Mouse (Mus musculus) embryonic stem cell, embryonic (primary cell): Measurements from ENCODE around the gene Psenen.

Experiments used
- CTCF ChIA-PET, 4 experiments: fragments of 300-600 bp in 2 of 4; fragments of 350-600 bp in 2 of 4; sonication (Branson Sonifier 250); formaldehyde crosslinking; loops; one replicate each; lab custom pipeline; 2022; ENCODE audit warnings: inconsistent platforms in 2 of 4; lab: Charles Lee
- POLR2A ChIA-PET, 4 experiments: fragments of 300-600 bp in 2 of 4; fragments of 350-600 bp in 2 of 4; sonication (Branson Sonifier 250); formaldehyde crosslinking; loops; one replicate each; lab custom pipeline; 2022; ENCODE audit warnings: antibody characterized with exemption in 4 of 4, inconsistent platforms in 1 of 4; lab: Charles Lee

Psenen gene

DNA sequence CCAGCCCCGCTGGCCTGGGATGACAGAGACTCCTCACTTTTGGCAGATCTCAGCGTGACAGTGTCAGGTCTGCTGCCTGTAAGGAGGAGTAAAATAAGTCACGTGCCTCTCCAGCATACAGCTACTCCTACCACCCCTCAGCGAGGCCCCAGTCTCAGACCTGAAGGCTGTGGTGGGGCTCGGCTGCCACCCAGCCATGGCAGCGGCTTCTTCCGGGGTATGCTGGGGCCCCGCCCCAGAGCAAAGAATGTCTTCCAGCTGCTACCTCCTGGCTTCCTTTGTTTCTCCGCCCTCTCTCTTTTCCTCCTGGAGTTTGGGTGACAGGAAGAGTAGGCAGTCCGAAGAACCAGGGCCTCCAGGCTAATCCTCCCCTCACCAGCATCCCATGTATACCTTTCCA, 37.5 kb downstream of the Psenen start:
- ChIA-PET POLR2A (interaction anchor here in 2 of 4 experiments (1.3 to 2.7 kb wide), 4 partner anchors 8 to 21 kb away, joined by 3 to 11 read pairs (median 7); no protein-coding TSS in a partner anchor), CTCF (interaction anchor here in 2 of 4 experiments (0.5 to 2.2 kb wide), 3 partner anchors 33 to 311 kb away, joined by 3 to 8 read pairs (median 3); no protein-coding TSS in a partner anchor)

DNA sequence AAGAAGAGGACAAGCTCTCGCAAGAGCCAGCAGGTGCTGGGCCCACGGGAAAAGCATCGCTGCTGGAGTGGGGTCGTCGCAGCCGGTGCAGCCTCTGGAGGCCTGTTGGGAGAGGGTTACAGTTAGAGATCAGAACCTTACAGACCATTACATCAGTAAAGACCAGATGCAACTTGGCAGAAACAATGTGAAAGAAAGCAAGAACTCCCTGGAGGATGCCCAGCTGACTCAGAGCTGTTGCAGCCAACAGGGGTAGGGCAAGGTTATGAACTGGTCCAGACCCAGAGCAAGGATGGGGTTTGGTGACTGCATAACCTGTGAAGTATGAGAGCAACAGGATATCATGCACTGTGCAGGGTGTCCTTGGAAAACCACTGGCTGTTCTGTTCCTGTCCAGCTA, 38.9 kb downstream of the Psenen start:
- CTCF ChIA-PET: interaction anchor here (0.6 to 2.2 kb wide), 6 partner anchors 8 to 89 kb away, joined by 3 to 8 read pairs (median 4); no protein-coding TSS in a partner anchor

GRCm38 (mm10) chr7:30522871-30523270, 40.6 kb downstream of the Psenen start:
- ChIA-PET POLR2A (interaction anchor here in 3 of 4 experiments (0.6 to 1.7 kb wide), 7 partner anchors 8 to 142 kb away, joined by 3 to 6 read pairs (median 3); partner anchors contain the start of genes Haus5 (in 1 of the 3), Hspb6 (in 1 of the 3) and Proser3 (in 1 of the 3)), CTCF (interaction anchor here in 1 of 4 experiments (1.6 kb wide), 1 partner anchor 31 kb away, joined by 6 read pairs; no protein-coding TSS in a partner anchor)

More for the DNA sequence above, 38.9 kb downstream of the Psenen start:
- POLR2A ChIA-PET: interaction anchor here in 3 of 4 experiments (0.6 to 2.0 kb wide), 12 partner anchors 8 to 449 kb away, joined by 3 to 6 read pairs (median 4); partner anchors contain the start of genes Fam187b (in 1 of the 3) and Haus5 (in 1 of the 3)

DNA sequence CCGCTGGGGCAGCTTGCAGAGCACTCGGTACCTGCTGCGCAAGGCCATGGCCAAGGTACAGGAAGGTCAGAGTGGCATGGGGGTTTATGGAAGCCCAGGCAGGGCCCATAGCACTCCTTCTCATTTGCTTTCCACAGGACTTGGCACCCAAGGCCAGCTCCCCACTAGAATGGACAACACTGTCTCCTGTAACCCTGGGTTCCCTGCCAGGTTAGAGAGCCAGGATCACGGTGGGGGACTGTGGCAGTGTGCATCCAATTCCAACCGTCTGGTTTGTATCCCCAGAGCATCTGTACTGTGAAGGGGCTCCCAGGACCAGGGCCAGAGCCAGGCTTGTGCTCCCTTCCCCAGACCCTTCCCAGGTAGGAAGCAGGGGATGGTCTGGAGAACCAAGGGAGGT, 42.6 kb downstream of the Psenen start:
- POLR2A ChIA-PET: interaction anchor here in 1 of 4 experiments (1.1 kb wide), 1 partner anchor 32 kb away, joined by 3 read pairs; the partner anchor contains the start of genes Hspb6 and Proser3
- CTCF ChIA-PET: interaction anchor here in 1 of 4 experiments (0.5 kb wide), 1 partner anchor 92 kb away, joined by 3 read pairs; the partner anchor contains the start of gene Upk1a

- CTCF ChIA-PET: no interaction called here
- POLR2A ChIA-PET: interaction anchor here in 2 of 4 experiments (0.6 to 1.1 kb wide), 2 partner anchors 32 to 1854 kb away, joined by 3 to 4 read pairs; partner anchors contain the start of genes Hspb6 (in 1 of the 2) and Proser3 (in 1 of the 2)
These were observed 43.0 kb downstream of the Psenen start for GRCm38 (mm10) chr7:30520396-30520795.

- CTCF ChIA-PET: interaction anchor here in 3 of 4 experiments (0.7 to 1.7 kb wide), 13 partner anchors 11 to 212 kb away, joined by 3 to 7 read pairs (median 3); partner anchors contain the start of gene Cox6b1 (in 1 of the 3)
- POLR2A ChIA-PET: interaction anchor here in 3 of 4 experiments (0.5 to 1.8 kb wide), 9 partner anchors 9 to 182 kb away, joined by 3 to 10 read pairs (median 3); partner anchors contain the start of gene Kmt2b (in 1 of the 3)
These were observed 45.1 kb downstream of the Psenen start for GRCm38 (mm10) chr7:30518325-30518724.

DNA sequence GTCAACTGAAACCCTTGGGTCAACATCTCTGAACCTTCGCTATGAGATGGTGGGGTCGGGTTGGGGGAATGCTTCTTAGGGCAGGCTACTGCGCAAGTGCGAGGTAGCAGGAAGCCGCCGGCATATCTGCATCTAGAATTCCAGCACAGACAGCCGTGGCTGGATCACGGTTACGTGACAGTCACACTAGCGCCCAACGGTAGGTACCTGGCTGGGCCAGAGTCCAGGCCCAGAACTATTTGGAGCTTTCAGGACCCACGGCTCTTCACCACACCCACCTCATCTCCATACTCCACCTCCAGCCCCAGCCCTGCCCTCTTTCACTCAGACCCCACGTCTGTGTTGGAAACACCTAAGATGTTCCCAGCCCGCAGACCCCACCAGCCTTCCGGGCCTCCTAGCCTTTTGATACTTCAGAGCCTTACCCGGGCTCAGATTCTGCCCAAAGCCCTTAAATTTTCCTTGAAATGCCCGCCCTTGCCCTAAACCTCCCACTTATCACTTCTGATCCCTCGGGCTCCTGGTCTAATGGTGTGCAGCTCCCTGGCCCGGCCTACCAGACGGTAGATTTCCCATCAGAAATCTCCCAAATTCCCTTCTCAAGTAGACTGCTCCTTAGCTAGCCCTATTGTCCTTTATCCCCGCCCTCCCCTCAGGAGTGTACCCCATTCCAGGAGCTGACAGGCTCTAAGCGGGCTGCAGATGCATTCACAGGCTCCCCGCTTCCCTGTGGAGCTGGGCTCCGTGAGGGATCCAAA, 48.2 kb downstream of the Psenen start:
- ChIA-PET POLR2A (interaction anchor here in 3 of 4 experiments (0.5 to 2.5 kb wide), 18 partner anchors 9 to 1096 kb away, joined by 3 to 16 read pairs (median 4); partner anchors contain the start of genes Aplp1 (in 1 of the 3), E130208F15Rik (in 1 of the 3), Haus5 (in 1 of the 3) and Hspb6 (in 1 of the 3)), CTCF (interaction anchor here (0.5 to 1.5 kb wide), 16 partner anchors 23 to 520 kb away, joined by 3 to 6 read pairs (median 4); partner anchors contain the start of gene Pmis2 (in 1 of the 4))
